Mouse (Mus musculus) G1E-ER4 (cell line): ENCODE data around the gene Hnrnph3. TPM values are rescaled to one million over a fixed set of nuclear protein-coding genes. Genes with fewer than 3 reads are reported as not detected.

Experiments
- GATA1 ChIP-seq: IDR thresholded peaks from one replicate; pipeline ENCODE4 v1.8.0; 2012; ENCODE audit warnings: low read length, inconsistent platforms
- polyA plus RNA-seq: library from polyadenylated mRNA; stranded (reverse); fragments of >175 nt; gene quantifications from 2 replicates; pipeline ENCODE4 v1.2.3, GENCODE M21; 2012

The Hnrnph3 gene
- 4.5 and 5.2 TPM in 2 replicates for polyA plus RNA-seq

DNA sequence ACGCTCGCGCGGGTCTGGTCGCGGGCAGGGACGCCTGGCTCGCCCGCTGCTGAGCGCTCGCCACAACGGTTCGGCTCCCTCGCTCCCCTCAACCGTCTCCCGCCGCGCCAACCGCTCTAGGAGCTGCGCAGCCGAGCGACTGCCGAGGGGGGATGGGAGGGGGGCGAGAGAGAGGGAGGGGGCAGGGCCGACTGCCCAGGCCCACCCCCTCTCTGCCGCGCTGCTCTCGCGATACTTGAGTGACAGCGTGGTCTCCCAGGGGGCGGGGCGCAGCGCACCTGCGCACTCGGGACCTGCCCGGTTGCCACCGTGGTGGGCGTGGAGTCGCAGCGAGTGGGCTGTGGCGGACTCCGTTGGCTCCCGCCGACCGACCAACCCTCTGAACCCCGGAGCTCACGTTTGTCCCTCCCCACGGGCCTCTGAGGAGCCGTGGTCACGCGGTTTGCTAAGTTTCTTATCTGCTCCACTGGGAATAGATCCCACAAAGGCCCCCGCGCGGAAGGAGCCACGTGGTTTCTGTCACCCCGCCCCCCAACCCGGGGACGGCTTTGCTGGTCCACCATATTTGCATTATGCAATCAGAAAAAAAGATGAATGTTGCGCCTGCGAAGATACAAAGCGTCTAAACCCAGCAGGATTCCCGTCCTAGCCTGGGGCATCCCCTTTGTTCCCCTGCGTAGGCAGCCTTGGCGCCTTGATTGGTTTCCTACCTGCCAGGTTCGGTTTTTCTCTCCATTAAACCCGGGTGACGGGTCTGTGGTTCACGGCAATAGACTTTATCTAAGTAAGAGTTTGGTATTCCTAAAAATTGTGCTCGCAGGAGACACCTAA, at the start of gene Hnrnph3, which contains the start of gene Pbld2:
TSS of gene Hnrnph3 (minus strand) at position 469 of the 831 bp plus-strand sequence.
TSS of gene Pbld2 (plus strand) at position 567 of the 831 bp plus-strand sequence.
- no peak for TF ChIP-seq GATA1

DNA sequence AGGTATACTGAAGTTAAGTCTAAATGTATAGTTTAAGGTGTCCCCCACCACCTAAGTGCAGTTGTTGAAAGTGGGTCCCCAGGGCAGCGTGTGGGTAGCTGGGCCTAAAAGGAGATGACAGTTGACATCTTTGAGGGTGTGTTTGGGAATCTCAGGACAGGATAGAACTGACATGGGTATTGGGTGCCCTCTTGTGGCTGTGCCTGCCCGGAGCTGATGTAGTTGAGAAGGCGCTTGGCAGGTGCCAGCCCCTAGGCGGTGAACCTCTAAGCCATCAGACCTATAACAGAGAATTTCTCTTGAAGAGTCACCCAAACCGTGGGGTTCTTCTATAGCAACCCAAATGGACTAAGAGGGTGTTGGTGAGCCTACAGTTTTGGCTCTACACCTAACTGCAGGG, 42.0 kb upstream of the Hnrnph3 start:
- no peak for TF ChIP-seq GATA1

DNA sequence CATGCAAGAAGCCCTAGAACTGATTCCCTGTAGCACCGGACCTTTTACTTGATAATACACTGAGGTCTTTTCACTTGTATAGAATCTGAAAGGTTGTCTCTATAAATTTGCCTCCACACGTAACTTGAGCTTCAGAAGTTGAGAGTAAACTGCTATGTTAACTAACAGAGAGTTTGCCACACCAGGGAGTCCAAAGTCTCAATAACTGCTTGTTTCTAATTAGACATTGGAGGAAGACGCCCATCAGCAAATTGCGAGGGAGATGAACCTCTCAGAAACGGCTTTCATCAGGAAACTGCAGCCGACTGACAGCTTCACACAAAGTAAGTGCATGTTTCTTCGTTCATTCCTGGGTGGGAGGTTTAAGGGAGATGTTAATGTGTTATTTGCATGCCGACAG, 41.5 kb upstream of the Hnrnph3 start:
- no peak for TF ChIP-seq GATA1

DNA sequence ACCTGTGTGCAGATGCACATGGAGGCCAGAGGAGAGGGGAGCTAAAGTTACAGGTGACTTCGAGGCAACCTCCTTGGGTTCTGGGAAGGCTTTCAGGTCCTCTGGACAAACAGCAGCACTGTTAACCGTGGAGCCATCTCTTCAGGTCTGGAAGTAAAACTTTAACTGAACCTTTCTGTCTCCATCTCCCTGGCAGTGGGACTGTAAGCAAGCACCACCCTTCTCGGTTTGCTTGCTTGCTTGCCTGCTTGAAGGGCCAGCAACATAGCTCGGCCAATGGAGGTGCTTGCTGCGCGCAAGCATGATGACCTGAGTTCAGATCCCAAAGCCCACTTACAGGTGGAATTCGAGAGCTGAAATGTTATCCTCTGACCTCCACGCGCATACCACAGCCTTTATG, 40.5 kb upstream of the Hnrnph3 start:
- TF ChIP-seq GATA1, result no peak

DNA sequence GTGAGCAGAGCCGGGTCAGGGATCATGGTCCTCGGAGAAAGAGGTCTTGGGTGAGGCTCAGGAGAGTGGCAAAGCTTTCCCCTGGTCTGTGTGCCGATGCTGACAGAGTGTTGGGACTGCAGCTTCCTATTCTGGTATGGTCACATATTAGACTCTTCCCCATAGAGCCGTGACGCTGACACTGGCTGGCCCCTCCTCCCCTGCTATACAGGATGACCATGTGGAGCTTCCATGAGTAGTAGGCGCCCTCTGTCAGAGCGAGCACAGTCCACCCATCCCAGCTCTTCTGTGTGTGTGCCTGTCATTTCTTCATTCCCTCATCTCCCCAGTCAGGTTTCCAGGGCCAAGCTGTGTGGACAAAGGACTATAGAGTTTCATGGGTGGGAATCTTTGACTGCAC, 39.3 kb upstream of the Hnrnph3 start:
- no peak for TF ChIP-seq GATA1

DNA sequence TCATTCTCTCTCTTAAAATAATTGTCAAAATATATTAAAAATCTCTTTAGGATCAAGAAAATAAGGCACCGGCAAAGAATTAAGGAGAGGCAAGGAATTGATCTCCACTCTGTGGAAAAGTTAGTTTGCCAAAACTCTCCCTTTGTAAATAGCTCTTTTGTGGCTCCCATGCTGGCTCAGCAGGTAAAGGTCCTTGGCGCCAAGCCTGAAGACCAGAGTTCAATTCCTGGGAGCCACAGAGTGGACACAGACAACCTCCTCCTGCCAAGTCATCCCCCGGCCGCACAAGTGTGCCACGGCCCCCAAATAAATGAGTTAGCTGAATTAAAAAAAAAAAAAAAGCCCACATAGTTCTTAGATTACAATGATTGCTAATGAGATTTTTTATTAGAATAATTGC, 38.7 kb upstream of the Hnrnph3 start:
- TF ChIP-seq GATA1, result no peak

DNA sequence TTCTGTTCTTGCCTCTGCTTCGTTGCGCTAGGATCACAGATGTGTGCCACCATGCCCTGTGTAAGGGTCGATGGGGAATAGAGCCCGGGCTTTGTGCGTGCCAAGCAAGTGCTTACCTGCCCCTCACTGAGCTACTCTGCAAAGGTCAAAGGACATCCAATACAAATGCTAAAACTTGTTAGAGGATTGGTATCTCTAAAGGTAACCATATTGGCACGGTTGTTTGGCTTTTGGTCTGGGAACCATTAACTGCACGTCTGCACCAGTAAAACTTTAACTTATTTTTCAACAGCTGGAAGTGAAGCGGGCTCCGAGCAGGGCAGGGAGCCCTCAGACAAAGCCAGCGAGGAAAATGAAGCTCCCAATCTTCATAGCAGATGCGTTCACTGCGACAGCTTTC, 37.2 kb upstream of the Hnrnph3 start:
- no peak for TF ChIP-seq GATA1

DNA sequence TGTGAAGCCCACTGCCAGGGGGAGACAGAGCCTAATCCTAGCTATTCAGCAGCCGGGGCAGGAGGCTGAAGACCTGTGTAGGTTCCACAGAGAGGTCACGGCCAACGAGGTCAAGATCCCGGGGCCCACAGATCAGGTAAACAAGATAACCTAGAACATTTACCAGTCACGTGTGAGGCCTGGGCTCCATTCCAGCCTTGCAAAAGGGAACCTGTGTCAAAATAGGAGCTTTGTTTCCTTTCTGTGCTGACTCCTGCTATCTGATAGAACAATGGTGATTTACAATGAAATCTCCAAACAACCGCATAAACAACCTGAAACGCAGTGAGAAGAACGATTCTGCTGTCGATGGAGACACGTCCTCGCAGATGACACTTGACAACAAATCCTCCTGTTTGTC, 36.4 kb upstream of the Hnrnph3 start:
- TF ChIP-seq GATA1, result no peak

DNA sequence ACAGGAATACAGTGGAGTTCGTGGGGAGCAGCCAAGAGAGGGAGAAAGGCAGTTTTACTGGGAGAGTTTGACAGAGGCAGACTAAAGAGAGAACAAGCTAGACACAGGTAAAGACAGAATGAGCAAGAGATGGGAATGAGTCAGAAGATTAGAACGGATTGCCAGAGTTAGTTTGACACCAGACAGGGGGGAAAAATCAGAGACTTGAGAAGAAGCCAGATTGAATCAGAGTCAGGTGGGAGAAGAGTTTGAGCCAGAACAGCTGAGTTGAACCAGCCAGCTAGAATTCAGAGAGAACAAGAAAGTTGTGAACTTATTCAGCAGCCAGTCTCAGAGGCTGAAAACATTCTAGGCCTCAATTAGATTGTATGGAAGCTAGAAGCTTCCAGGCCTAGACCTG, 35.8 kb upstream of the Hnrnph3 start, which contains the start of gene Pbld1:
TSS of gene Pbld1 (plus strand) at position 301 of the 400 bp plus-strand sequence.
- TF ChIP-seq GATA1, result no peak

DNA sequence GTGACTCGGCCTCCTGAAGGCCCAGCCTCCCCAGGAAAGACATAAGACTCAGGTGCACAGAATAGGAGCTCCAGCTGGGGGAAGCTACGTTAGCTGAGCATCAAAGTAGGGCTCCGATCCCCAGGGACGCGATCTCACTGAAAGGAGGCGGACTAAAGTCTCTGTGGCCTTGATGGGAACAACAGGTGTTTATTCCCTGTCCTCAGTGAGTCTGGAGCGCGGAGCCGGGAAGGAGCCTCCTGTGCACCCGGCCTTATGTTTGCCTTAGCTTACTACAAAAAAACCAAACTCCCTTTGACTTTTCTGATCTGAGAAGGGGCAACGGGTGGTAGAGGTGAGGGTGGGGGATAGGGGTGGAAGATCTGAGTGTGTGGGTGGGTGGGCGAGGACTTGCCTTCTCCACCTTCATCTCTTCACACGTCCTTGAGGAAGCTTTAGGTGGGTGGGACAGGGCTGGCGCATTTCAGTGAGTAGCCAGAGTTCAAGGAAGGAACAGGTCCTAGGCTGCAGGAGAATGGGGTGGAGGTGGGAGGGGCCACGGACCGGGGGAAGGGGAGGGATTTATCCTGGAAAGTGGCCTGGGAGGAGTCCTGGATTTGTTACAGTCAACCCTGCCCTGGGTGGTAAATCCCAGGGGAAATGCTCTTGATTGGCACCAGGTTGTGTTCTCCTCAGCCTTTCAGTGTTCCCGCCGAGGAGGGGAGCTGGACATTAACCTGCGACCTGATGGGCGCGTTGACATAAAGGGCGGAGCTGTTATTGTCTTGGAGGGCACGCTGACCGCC, 33.1 kb upstream of the Hnrnph3 start:
- no peak for TF ChIP-seq GATA1

DNA sequence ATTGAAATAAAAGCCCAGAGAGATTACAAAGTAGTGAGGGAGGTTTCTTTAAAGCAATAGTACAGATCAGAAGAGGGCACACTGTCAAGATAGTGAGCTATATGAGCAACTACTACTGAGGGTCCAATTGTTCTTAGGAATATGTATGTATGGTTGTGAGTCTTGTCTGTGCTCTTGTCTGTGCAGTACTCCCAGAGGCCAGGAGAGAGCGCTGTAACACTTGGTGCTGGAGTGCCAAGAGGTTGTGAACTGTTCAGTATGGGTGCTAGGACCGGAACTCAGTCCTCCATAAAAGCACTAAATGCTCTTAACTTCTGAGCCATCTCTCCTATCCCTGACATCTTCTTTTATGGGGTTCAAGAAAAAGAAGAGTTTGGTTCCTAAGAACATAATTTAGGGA, 30.6 kb upstream of the Hnrnph3 start:
- no peak for TF ChIP-seq GATA1

DNA sequence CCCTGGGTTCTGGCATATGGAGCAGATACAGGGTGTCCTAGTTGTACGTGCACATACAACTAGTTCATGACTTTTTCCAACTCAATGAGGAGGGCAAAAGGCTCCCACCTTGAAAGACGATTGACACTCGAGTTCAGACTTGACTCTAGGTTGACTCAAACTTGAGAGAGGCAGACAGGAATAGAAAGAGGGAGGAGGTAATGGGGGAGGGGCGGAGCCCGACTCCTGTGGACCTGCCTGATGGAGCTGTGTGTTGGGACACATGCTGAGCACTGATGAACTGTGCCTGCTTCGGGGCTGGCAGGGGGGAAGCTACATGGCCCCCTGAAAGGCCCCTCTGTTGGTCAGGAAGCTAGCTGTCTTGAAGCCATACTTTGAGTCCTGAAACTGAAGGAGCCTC, 29.0 kb upstream of the Hnrnph3 start:
- no peak for TF ChIP-seq GATA1

DNA sequence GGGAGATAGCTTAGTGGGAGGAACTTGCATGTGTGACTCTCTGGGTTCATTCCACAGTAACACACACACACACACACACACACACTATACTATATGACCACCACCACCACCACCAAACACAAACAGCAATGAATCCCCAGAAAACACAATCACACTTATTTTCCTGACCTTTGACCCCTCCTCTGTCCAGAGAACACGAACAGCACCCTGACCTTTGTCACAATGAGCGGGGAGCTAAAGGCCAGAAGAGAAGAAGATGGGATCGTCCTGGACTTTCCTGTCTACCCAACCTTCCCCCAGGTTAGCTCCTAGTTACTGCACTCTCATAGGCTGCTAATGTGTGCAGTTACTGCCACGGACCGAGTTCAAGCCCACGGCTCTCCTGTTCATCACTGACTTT, 28.0 kb upstream of the Hnrnph3 start:
- no peak for TF ChIP-seq GATA1

DNA sequence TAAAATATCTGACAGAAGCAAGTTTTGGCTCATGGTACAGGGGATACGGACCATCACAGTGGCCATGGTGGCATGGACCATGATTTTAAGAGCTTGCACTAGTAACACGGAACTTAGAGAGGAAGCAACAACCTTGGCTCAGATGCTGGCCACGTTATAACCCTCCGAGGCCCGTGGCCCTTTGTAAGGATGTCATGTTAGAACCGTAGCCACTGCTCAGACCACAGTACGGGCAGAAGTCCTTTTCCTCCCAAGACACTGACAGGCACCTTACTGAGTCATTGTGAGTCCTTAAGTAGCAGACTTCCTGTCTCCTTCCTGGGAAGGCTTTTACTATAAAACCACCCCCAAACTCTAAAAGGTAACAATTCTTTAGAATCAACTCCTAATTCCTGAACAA, 27.2 kb upstream of the Hnrnph3 start:
- no peak for TF ChIP-seq GATA1

DNA sequence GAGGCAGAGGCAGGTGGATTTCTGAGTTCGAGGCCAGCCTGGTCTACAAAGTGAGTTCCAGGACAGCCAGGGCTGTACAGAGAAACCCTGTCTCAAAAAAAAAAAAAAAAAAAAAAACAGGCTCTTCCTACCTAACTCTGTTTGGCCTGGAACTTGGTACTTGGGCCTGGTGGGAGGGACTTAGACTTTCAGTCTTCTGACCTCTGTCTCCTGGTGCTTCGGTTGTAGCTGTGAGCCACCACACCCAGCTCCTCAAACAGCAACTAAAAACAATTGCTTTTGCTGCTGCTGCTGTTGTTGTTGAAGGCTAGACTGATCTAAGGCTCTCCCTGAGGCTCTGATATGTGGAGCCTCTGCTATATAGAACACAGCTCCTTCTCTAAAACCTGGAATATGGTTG, 25.1 kb upstream of the Hnrnph3 start:
- TF ChIP-seq GATA1, result no peak

DNA sequence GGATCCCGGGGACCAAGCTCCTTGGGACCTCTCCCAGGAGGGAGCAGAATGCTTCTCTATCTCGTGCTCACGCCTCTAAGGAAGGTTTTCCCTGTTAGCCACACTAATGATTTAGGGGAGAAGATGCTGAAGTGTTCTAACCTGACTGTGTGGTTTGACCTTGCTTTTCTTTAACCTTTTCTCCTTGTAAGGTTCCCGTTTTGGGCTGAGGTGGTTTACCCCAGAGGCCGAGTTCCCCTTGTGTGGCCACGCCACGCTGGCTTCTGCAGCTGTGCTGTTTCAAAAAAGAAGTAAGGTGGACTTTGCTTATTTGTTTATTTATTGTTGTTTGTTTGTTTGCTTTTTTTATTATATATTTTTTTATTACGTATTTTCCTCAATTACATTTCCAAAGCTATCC, 23.7 kb upstream of the Hnrnph3 start:
- no peak for TF ChIP-seq GATA1

DNA sequence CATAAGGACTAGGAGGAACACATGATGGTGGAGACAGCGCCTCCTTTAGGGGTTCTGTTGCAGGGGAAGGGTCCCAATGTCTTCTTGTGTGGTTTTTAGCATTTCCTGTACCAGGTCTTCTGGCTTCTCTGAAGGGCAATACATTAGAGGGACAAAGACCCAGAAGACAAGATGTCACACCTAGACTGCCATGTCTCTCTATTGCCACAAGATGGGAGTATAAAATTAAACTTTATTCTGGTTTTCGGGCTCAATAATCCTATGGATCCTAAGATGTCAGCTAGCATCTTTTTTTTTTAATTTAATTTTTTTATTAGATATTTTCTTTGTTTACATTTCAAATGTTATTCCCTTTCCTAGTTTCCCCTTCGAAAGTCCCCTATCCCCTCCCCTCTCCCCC, 19.1 kb upstream of the Hnrnph3 start:
- no peak for TF ChIP-seq GATA1
